22 mouse cellular contexts compared by ENCODE assay signal in the genomic region with DNA sequence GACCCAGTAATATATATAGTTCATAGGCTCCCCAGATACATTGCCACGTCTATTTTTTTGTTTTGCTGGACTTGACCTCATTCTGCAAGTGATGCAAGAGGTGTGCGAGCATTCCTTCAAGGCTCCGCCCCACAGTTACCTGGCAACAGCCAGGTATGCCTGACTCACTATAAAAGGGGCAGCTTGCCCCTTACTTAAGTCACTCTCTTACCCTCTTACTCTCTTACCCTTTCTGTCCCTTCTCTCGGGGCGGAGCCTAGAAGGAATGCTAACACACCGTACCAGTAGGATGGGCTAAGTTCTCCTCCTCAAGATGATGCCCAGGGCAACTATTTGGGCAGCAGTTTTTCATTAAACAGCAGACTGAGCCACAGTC. TPM values are rescaled to one million over a fixed set of nuclear protein-coding genes. Genes with fewer than 3 reads are reported as not detected.
DNase-seq lines count a peak whose midpoint lies in the region; ATAC-seq and TF ChIP-seq lines count a peak whose summit lies in the region.
"Had no signal": no experiment of that assay in that cellular context is flagged by ENCODE, and none has a peak within 500 bp of the region (broad histone marks: within the 10 kb centered on the region; RNA-seq: fewer than 3 reads in every experiment).

No protein-coding gene starts in this region.

- H3K27ac ChIP-seq in intestine, embryonic 15.5 days: no peak overlapping the region
- no peak overlapping the region for H3K27ac ChIP-seq in intestine, embryonic 16.5 days (ENCODE audit: low read length)
- no peak overlapping the region for H3K27ac ChIP-seq in lung, embryonic 14.5 days (ENCODE audit: low read depth)
- H3K27ac ChIP-seq in neural tube, embryonic 15.5 days (replicated peaks): peak overlapping the region; percentile 74; the same call in 1 of the 2 replicates
- no peak overlapping the region for H3K27ac ChIP-seq in heart, embryonic 11.5 days (ENCODE audit: low read depth, low read length)
- no peak overlapping the region for H3K27ac ChIP-seq in hindbrain, embryonic 12.5 days
- H3K27ac ChIP-seq: embryonic facial prominence, embryonic 10.5 days; heart, embryonic 13.5 days; kidney, embryonic 15.5 days; left cerebral cortex, adult 2 months; liver, embryonic 13.5 days; macrophage; stomach, embryonic 15.5 days had no signal

- H3K36me3 ChIP-seq in intestine, embryonic 15.5 days: no peaks in the 10 kb centered on the region
- H3K36me3 ChIP-seq in intestine, embryonic 16.5 days (ENCODE audit: control insufficient read depth, insufficient read depth, low read length): no peaks in the 10 kb centered on the region
- H3K36me3 ChIP-seq in lung, embryonic 14.5 days (ENCODE audit: insufficient read depth): no peaks in the 10 kb centered on the region
- no peaks in the 10 kb centered on the region for H3K36me3 ChIP-seq in neural tube, embryonic 15.5 days
- no peaks in the 10 kb centered on the region for H3K36me3 ChIP-seq in heart, embryonic 11.5 days (ENCODE audit: control insufficient read depth, insufficient read depth, low read length)
- no peaks in the 10 kb centered on the region for H3K36me3 ChIP-seq in hindbrain, embryonic 12.5 days
- H3K36me3 ChIP-seq: embryonic facial prominence, embryonic 10.5 days; heart, embryonic 13.5 days; kidney, embryonic 15.5 days; liver, embryonic 13.5 days; stomach, embryonic 15.5 days had no signal

- H3K4me1 ChIP-seq in intestine, embryonic 15.5 days (replicated peaks): no peaks in the 10 kb centered on the region
- no peaks in the 10 kb centered on the region for H3K4me1 ChIP-seq in intestine, embryonic 16.5 days (ENCODE audit: control insufficient read depth, insufficient read depth, low read length)
- no peaks in the 10 kb centered on the region for H3K4me1 ChIP-seq in lung, embryonic 14.5 days (ENCODE audit: insufficient read depth)
- H3K4me1 ChIP-seq in neural tube, embryonic 15.5 days: peaks cover 59% of the 10 kb centered on the region
- 0 out of 2 replicates have a peak, but pooled peaks cover 4% of the 10 kb centered on the region for H3K4me1 ChIP-seq in heart, embryonic 11.5 days (ENCODE audit: control insufficient read depth, insufficient read depth, low read length)
- peaks cover 4% of the 10 kb centered on the region; the same call in 1 of the 2 replicates for H3K4me1 ChIP-seq in hindbrain, embryonic 12.5 days
- H3K4me1 ChIP-seq: liver, embryonic 13.5 days; stomach, embryonic 15.5 days had no signal

- no peak overlapping the region for H3K9ac ChIP-seq in intestine, embryonic 15.5 days
- no peak overlapping the region for H3K9ac ChIP-seq in intestine, embryonic 16.5 days (ENCODE audit: low read depth, low read length)
- H3K9ac ChIP-seq in lung, embryonic 14.5 days: no peak overlapping the region
- H3K9ac ChIP-seq in neural tube, embryonic 15.5 days (replicated peaks): no peak overlapping the region
- H3K9ac ChIP-seq in heart, embryonic 11.5 days (ENCODE audit: low read depth, low read length): no peak overlapping the region
- no peak overlapping the region for H3K9ac ChIP-seq in hindbrain, embryonic 12.5 days
- H3K9ac ChIP-seq: heart, embryonic 13.5 days; kidney, embryonic 15.5 days; liver, embryonic 13.5 days; stomach, embryonic 15.5 days had no signal

- no peaks in the 10 kb centered on the region for H3K9me3 ChIP-seq in intestine, embryonic 15.5 days
- H3K9me3 ChIP-seq in intestine, embryonic 16.5 days (ENCODE audit: control insufficient read depth, low read length): no peaks in the 10 kb centered on the region
- H3K9me3 ChIP-seq in lung, embryonic 14.5 days (ENCODE audit: low read depth, low read length): no peaks in the 10 kb centered on the region
- H3K9me3 ChIP-seq in neural tube, embryonic 15.5 days (replicated peaks): no peaks in the 10 kb centered on the region
- H3K9me3 ChIP-seq in heart, embryonic 11.5 days (replicated peaks; ENCODE audit: control insufficient read depth, low read length): no peaks in the 10 kb centered on the region
- H3K9me3 ChIP-seq in hindbrain, embryonic 12.5 days (replicated peaks): no peaks in the 10 kb centered on the region
- H3K9me3 ChIP-seq: embryonic facial prominence, embryonic 10.5 days; heart, embryonic 13.5 days; kidney, embryonic 15.5 days; stomach, embryonic 15.5 days had no signal

- TF ChIP-seq CTCF in lung, embryonic 14.5 days (IDR thresholded peaks at IDR 0.05; ENCODE audit: low read depth): no peak

- no peaks in the 10 kb centered on the region for H3K27me3 ChIP-seq in intestine, embryonic 15.5 days (replicated peaks)
- H3K27me3 ChIP-seq in intestine, embryonic 16.5 days (replicated peaks; ENCODE audit: control insufficient read depth, insufficient read depth, low read length): no peaks in the 10 kb centered on the region
- no peaks in the 10 kb centered on the region for H3K27me3 ChIP-seq in lung, embryonic 14.5 days (ENCODE audit: insufficient read depth, low read length)
- H3K27me3 ChIP-seq in neural tube, embryonic 15.5 days (replicated peaks): no peaks in the 10 kb centered on the region
- peaks cover 10% of the 10 kb centered on the region for H3K27me3 ChIP-seq in heart, embryonic 11.5 days (ENCODE audit: control insufficient read depth, insufficient read depth, low read length)
- H3K27me3 ChIP-seq in hindbrain, embryonic 12.5 days: no peaks in the 10 kb centered on the region
- H3K27me3 ChIP-seq: liver, embryonic 13.5 days; stomach, embryonic 15.5 days had no signal

- 68% methylated on average over 6 of the region's 6 CpGs for WGBS in intestine, embryonic 15.5 days
- 72% methylated on average over 6 of the region's 6 CpGs for WGBS in intestine, embryonic 16.5 days
- WGBS in lung, embryonic 14.5 days: 64% methylated on average over 6 of the region's 6 CpGs
- 73% methylated on average over 6 of the region's 6 CpGs for WGBS in neural tube, embryonic 15.5 days
- WGBS in heart, embryonic 11.5 days (ENCODE audit: insufficient replicate concordance): 79% methylated on average over 6 of the region's 6 CpGs
- WGBS in hindbrain, embryonic 12.5 days: 89% methylated on average over 6 of the region's 6 CpGs

- no peak overlapping the region for H3K4me3 ChIP-seq in intestine, embryonic 15.5 days (replicated peaks)
- H3K4me3 ChIP-seq in intestine, embryonic 16.5 days (ENCODE audit: low read length): no peak overlapping the region
- H3K4me3 ChIP-seq in lung, embryonic 14.5 days (ENCODE audit: low read depth, low read length): no peak overlapping the region
- H3K4me3 ChIP-seq in neural tube, embryonic 15.5 days (replicated peaks): no peak overlapping the region
- no peak overlapping the region for H3K4me3 ChIP-seq in heart, embryonic 11.5 days (ENCODE audit: low read depth, low read length)
- no peak overlapping the region for H3K4me3 ChIP-seq in hindbrain, embryonic 12.5 days
- H3K4me3 ChIP-seq: embryonic facial prominence, embryonic 10.5 days; heart, embryonic 13.5 days; kidney, embryonic 15.5 days; left cerebral cortex, adult 2 months; liver, embryonic 13.5 days; stomach, embryonic 15.5 days had no signal

- ATAC-seq in intestine, embryonic 15.5 days: peak; percentile 41; the same call in 1 of the 2 replicates
- ATAC-seq in intestine, embryonic 16.5 days: no peak
- peak; percentile 58; the same call in 1 of the 2 replicates for ATAC-seq in lung, embryonic 14.5 days (ENCODE audit: insufficient read depth)
- no peak for ATAC-seq in neural tube, embryonic 15.5 days (ENCODE audit: low FRiP score)
- no peak for ATAC-seq in heart, embryonic 11.5 days (replicated peaks; ENCODE audit: insufficient number of reproducible peaks, low FRiP score, low TSS enrichment)
- no peak for ATAC-seq in hindbrain, embryonic 12.5 days (ENCODE audit: low FRiP score)
- ATAC-seq: CD4-positive, CD25-positive, alpha-beta regulatory T cell, adult 4 months; forebrain, embryonic 16.5 days; inflammation-experienced regulatory T-cells, adult 6 months had no signal

- DNase-seq in lung, embryonic 14.5 days: no peak
- DNase-seq in lung, postnatal 36 days: peak; percentile 40
- DNase-seq: cerebellum, adult 11 months; heart, adult 11 months; heart, postnatal 14 days; liver, embryonic 13.5 days; thymus, adult 18-20 months; thymus, postnatal 36 days had no signal

- H3K4me2 ChIP-seq in intestine, embryonic 15.5 days (replicated peaks): 0 out of 2 replicates have a peak overlapping the region, but pooled peaks have one; percentile 19
- no peak overlapping the region for H3K4me2 ChIP-seq in intestine, embryonic 16.5 days (ENCODE audit: low read depth, low read length)
- no peak overlapping the region for H3K4me2 ChIP-seq in lung, embryonic 14.5 days
- peak overlapping the region; percentile 39 for H3K4me2 ChIP-seq in neural tube, embryonic 15.5 days
- no peak overlapping the region for H3K4me2 ChIP-seq in heart, embryonic 11.5 days
- no peak overlapping the region for H3K4me2 ChIP-seq in hindbrain, embryonic 12.5 days (replicated peaks)
- H3K4me2 ChIP-seq: heart, embryonic 13.5 days; liver, embryonic 13.5 days; stomach, embryonic 15.5 days had no signal

RNA-seq across cellular contexts. Expression of a gene that starts 30.6 kb away (rescaled TPM):
- 6.2 and 6.5 TPM in 2 replicates for polyA plus RNA-seq in intestine, embryonic 15.5 days (2015; fragmentation: Nextera tagmentation; extraction: Ambion mirVana)
- polyA plus RNA-seq in intestine, embryonic 16.5 days (2015; fragmentation: Nextera tagmentation; extraction: Ambion mirVana): 6.5 and 7.5 TPM in 2 replicates
- 1.2 and 3.1 TPM in 2 replicates for polyA plus RNA-seq in lung, embryonic 14.5 days (2014; fragmentation: Nextera tagmentation; extraction: Ambion mirVana)
- polyA plus RNA-seq in neural tube, embryonic 15.5 days (2015; fragmentation: Nextera tagmentation; extraction: Ambion mirVana): 110 and 120 TPM in 2 replicates
- polyA plus RNA-seq in heart, embryonic 11.5 days (2014; fragmentation: Nextera tagmentation; extraction: Ambion mirVana): 37.1 and 38.2 TPM in 2 replicates
- polyA plus RNA-seq in hindbrain, embryonic 12.5 days (2016; fragmentation: Nextera tagmentation; extraction: Ambion mirVana): 21.2 and 25.7 TPM in 2 replicates
- polyA plus RNA-seq: macrophage had no signal

Comparison
In these comparisons a context has a peak if more than half of its experiments do, and no peak if none do; other contexts are left out.
1. ATAC-seq: peak in intestine, embryonic 15.5 days (single experiment) and lung, embryonic 14.5 days (single experiment); none in intestine, embryonic 16.5 days (single experiment), neural tube, embryonic 15.5 days (single experiment), heart, embryonic 11.5 days (single experiment) and hindbrain, embryonic 12.5 days (single experiment).
2. H3K4me2 ChIP-seq: peak in intestine, embryonic 15.5 days (single experiment) and neural tube, embryonic 15.5 days (single experiment); none in intestine, embryonic 16.5 days (single experiment), lung, embryonic 14.5 days (single experiment), heart, embryonic 11.5 days (single experiment) and hindbrain, embryonic 12.5 days (single experiment).